Mouse (Mus musculus) megakaryocyte, embryonic 14.5 days (primary cell): Measurements from ENCODE around the gene Slc12a4.

Experiments used
- FLI1 ChIP-seq: IDR thresholded peaks from 2 replicates; pipeline ENCODE4 v1.6.1; 2012; ENCODE audit warnings: low read length, inconsistent platforms, mixed read lengths
- GATA1 ChIP-seq: IDR thresholded peaks from 3 replicates; pipeline ENCODE4 v1.6.1; 2012; ENCODE audit warnings: mixed read lengths, low read length, inconsistent platforms, borderline replicate concordance

GRCm38 (mm10) chr8:105998971-105999370 is 33.1 kb upstream of the Slc12a4 start:
- TF ChIP-seq GATA1 (no peak), FLI1 (no peak)
